Mouse (Mus musculus) thymus, adult 2 months (tissue): ENCODE results near the gene Nup107.

Experiments
- CTCF ChIP-seq: fragments of 200-500 bp; IDR thresholded peaks from 2 replicates; pipeline ENCODE4 v1.5.1; 2012; ENCODE audit warnings: mild to moderate bottlenecking, control low read depth, low read length, moderate library complexity, borderline replicate concordance; ENCODE audit not compliant: control insufficient read depth, poor library complexity, insufficient read depth; ENCODE audit errors: extremely low read depth
- POLR2A ChIP-seq: fragments of 200-500 bp; IDR thresholded peaks from 2 replicates; pipeline ENCODE4 v1.6.1; 2012; ENCODE audit warnings: mild to moderate bottlenecking, low read length, control low read depth, moderate library complexity; ENCODE audit not compliant: control insufficient read depth, poor library complexity, insufficient read depth; ENCODE audit errors: extremely low read depth

DNA sequence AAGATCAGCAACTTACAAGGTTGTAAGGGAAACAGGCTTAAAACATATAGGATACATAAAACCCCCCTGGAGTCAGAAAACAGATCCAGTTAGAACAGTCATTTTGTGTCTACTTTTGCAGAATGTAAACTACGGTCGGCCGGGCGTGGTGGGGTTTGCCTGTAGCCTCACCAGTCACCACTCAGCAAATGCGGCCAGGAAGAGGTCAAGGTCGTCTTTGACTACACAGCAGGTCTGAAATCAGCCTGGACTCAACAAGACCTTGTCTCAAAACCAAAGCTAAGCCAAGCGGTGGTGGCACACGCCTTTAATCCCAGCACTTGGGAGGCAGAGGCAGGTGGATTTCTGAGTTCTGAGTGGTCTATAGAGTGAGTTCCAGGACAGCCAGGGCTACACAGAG is 19.1 kb upstream of the Nup107 start:
- TF ChIP-seq POLR2A = no peak
- no peak for TF ChIP-seq CTCF
